Mouse (Mus musculus) CH12.LX (cell line): Measurements from ENCODE around the gene Mvd. TPM values are rescaled to one million over a fixed set of nuclear protein-coding genes. Genes with fewer than 3 reads are reported as not detected.

Source experiments
- DNase-seq: peaks from one replicate; pipeline ENCODE4 v3.0.0-alpha.2; 2013; ENCODE audit errors: extremely low read depth
- H3K27ac ChIP-seq: 2 replicates; pipeline ENCODE4 v1.5.1; 2012; ENCODE audit warnings: low read depth, mild to moderate bottlenecking, control low read depth, moderate library complexity; ENCODE audit not compliant: insufficient read depth
- H3K27me3 ChIP-seq: replicated peaks from 2 replicates; pipeline ENCODE3; 2012; ENCODE audit warnings: inconsistent platforms
- H3K36me3 ChIP-seq, 2 experiments: replicated peaks in 1 of 2; 2 replicates each; pipeline versions ENCODE3 to v1.6.1; 2012; ENCODE audit warnings: inconsistent platforms in 1 of 2, low read length in 1 of 2, mild to moderate bottlenecking in 1 of 2, mixed read lengths in 1 of 2, moderate library complexity in 1 of 2; ENCODE audit not compliant: control insufficient read depth in 1 of 2, insufficient read depth in 1 of 2
- H3K4me1 ChIP-seq, 2 experiments: 2 replicates each; pipeline ENCODE4 v1.6.1; 2012; ENCODE audit warnings: inconsistent platforms in 1 of 2, moderate library complexity in 1 of 2; ENCODE audit not compliant: insufficient read depth in 2 of 2, control insufficient read depth in 1 of 2
- H3K4me2 ChIP-seq: 2 replicates; pipeline ENCODE4 v1.6.1; 2012; ENCODE audit warnings: low read depth, mild to moderate bottlenecking, control low read depth; ENCODE audit not compliant: poor library complexity, insufficient read depth, severe bottlenecking
- H3K4me3 ChIP-seq, 3 experiments: fragments of 150-350 bp in 1 of 3; sonication (generic) in 1 of 3; replicated peaks in 1 of 3; 2 replicates each; pipeline versions ENCODE3 to v1.5.1; 2011 to 2012; ENCODE audit warnings: low read depth in 2 of 3, low read length in 2 of 3, mild to moderate bottlenecking in 2 of 3, moderate library complexity in 2 of 3, control low read depth in 1 of 3, improper control_type of control experiment in 1 of 3, inconsistent platforms in 1 of 3, mixed read lengths in 1 of 3; ENCODE audit not compliant: poor library complexity in 1 of 3
- H3K79me2 ChIP-seq: replicated peaks from 2 replicates; pipeline ENCODE4 v1.6.1; 2012; ENCODE audit warnings: mild to moderate bottlenecking, moderate library complexity; ENCODE audit not compliant: control insufficient read depth, poor library complexity, insufficient read depth, severe bottlenecking; ENCODE audit errors: extremely low read depth
- H3K9ac ChIP-seq: 2 replicates; pipeline ENCODE4 v1.6.1; 2012; ENCODE audit warnings: low read depth, mild to moderate bottlenecking, control low read depth, moderate library complexity; ENCODE audit not compliant: insufficient read depth
- H3K9me3 ChIP-seq: replicated peaks from 2 replicates; pipeline ENCODE3; 2012; ENCODE audit warnings: low read length, inconsistent platforms, mixed read lengths
- BHLHE40 ChIP-seq: IDR thresholded peaks from 2 replicates; pipeline ENCODE4 v1.6.1; 2011; ENCODE audit warnings: mild to moderate bottlenecking, low read depth, low read length, improper control_type of control experiment
- CHD1 ChIP-seq: IDR thresholded peaks from 2 replicates; pipeline ENCODE4 v1.6.1; 2012; ENCODE audit warnings: low read depth, low read length, improper control_type of control experiment, inconsistent platforms
- CTCF ChIP-seq, 2 experiments: IDR thresholded peaks in 1 of 2; conservative IDR thresholded peaks in 1 of 2; 2 replicates each; pipeline ENCODE4 v1.5.1; 2011 to 2012; ENCODE audit warnings: low read depth in 2 of 2, low read length in 2 of 2, improper control_type of control experiment in 1 of 2, inconsistent platforms in 1 of 2, mild to moderate bottlenecking in 1 of 2, moderate library complexity in 1 of 2
- E2F4 ChIP-seq: IDR thresholded peaks from 2 replicates; pipeline ENCODE4 v1.6.1; 2011; ENCODE audit warnings: low read depth, low read length, improper control_type of control experiment; ENCODE audit not compliant: insufficient replicate concordance
- ELF1 ChIP-seq: IDR thresholded peaks from 2 replicates; pipeline ENCODE4 v1.6.1; 2014; ENCODE audit warnings: low read depth, mild to moderate bottlenecking, inconsistent platforms, low read length, improper control_type of control experiment
- IRF4 ChIP-seq: IDR thresholded peaks from 2 replicates; pipeline ENCODE4 v1.6.1; 2014; ENCODE audit warnings: low read depth, mild to moderate bottlenecking, inconsistent platforms, low read length, improper control_type of control experiment
- KAT2A ChIP-seq: IDR thresholded peaks from 2 replicates; pipeline ENCODE4 v1.6.1; 2012; ENCODE audit warnings: low read length, improper control_type of control experiment, inconsistent platforms; ENCODE audit not compliant: insufficient replicate concordance
- MEF2A ChIP-seq: IDR thresholded peaks from 2 replicates; pipeline ENCODE4 v1.6.1; 2014; ENCODE audit warnings: low read depth, mild to moderate bottlenecking, inconsistent platforms, low read length, improper control_type of control experiment, borderline replicate concordance
- MYC ChIP-seq: IDR thresholded peaks from 2 replicates; pipeline ENCODE4 v1.6.1; 2011; ENCODE audit warnings: low read depth, mild to moderate bottlenecking, improper control_type of control experiment, low read length
- NELFE ChIP-seq: IDR thresholded peaks from 2 replicates; pipeline ENCODE4 v1.6.1; 2011; ENCODE audit warnings: low read depth, low read length, improper control_type of control experiment
- NRF1 ChIP-seq: IDR thresholded peaks from 2 replicates; pipeline ENCODE4 v1.6.1; 2014; ENCODE audit warnings: low read depth, mild to moderate bottlenecking, inconsistent platforms, low read length, improper control_type of control experiment, moderate library complexity
- PAX5 ChIP-seq: IDR thresholded peaks from 2 replicates; pipeline ENCODE4 v1.6.1; 2012; ENCODE audit warnings: low read length, inconsistent platforms, mixed read lengths
- POLR2A ChIP-seq: IDR thresholded peaks from 2 replicates; pipeline ENCODE4 v1.6.1; 2011; ENCODE audit warnings: low read depth, mild to moderate bottlenecking, improper control_type of control experiment, low read length
- POLR2AphosphoS2 ChIP-seq: IDR thresholded peaks from 2 replicates; pipeline ENCODE4 v1.6.1; 2011; ENCODE audit warnings: low read depth, low read length, improper control_type of control experiment
- RAD21 ChIP-seq: IDR thresholded peaks from 2 replicates; pipeline ENCODE4 v1.6.1; 2011; ENCODE audit warnings: low read depth, mild to moderate bottlenecking, low read length, improper control_type of control experiment, moderate library complexity
- RCOR1 ChIP-seq: conservative IDR thresholded peaks from 2 replicates; pipeline ENCODE4 v1.6.1; 2012; ENCODE audit warnings: low read depth, mild to moderate bottlenecking, inconsistent platforms, low read length, improper control_type of control experiment
- SMC3 ChIP-seq: IDR thresholded peaks from 2 replicates; pipeline ENCODE4 v1.6.1; 2011; ENCODE audit warnings: low read depth, low read length, improper control_type of control experiment
- TCF12 ChIP-seq: IDR thresholded peaks from 2 replicates; pipeline ENCODE4 v1.6.1; 2014; ENCODE audit warnings: low read depth, mild to moderate bottlenecking, inconsistent platforms, low read length, improper control_type of control experiment
- USF1 ChIP-seq: IDR thresholded peaks from 2 replicates; pipeline ENCODE4 v1.6.1; 2014; ENCODE audit warnings: low read depth, mild to moderate bottlenecking, inconsistent platforms, low read length, improper control_type of control experiment
- ZC3H11A ChIP-seq: IDR thresholded peaks from 2 replicates; pipeline ENCODE4 v1.6.1; 2012; ENCODE audit warnings: low read depth, mild to moderate bottlenecking, inconsistent platforms, low read length, improper control_type of control experiment
- ZKSCAN1 ChIP-seq: IDR thresholded peaks from 2 replicates; pipeline ENCODE4 v1.6.1; 2012; ENCODE audit warnings: low read depth, inconsistent platforms, low read length, improper control_type of control experiment, borderline replicate concordance
- dilution Hi-C: fragments of 300-500 bp; cut with MboI; formaldehyde crosslinking; loops from 2 replicates; pipeline ENCODE4 v1.14.3; 2020; ENCODE audit warnings: low sequenced_read_pairs; ENCODE audit not compliant: extremely low pct_unique_long_range_greater_than_20kb, extremely low pct_ligation_motif_present
- in situ Hi-C: fragments of 300-500 bp; cut with MboI; formaldehyde crosslinking; loops from 3 replicates; pipeline ENCODE4 v1.14.3; 2019; ENCODE audit warnings: low sequenced_read_pairs, low pct_ligation_motif_present, low pct_unique_long_range_greater_than_20kb, mixed read lengths
- polyA plus RNA-seq: library from polyadenylated mRNA; unstranded; fragments of >175 nt; gene quantifications from 2 replicates; pipeline ENCODE4 v1.2.1, GENCODE M21; 2012; ENCODE audit warnings: low read depth; ENCODE audit not compliant: insufficient read length
- total RNA-seq, 2 experiments: library from RNA; depleted of rRNA; stranded (reverse); fragments of 300-350 nt in 1 of 2; fragments of >200 nt in 1 of 2; gene quantifications; 2 replicates each; pipeline ENCODE4 v1.2.3; 2012 to 2014

The Mvd gene
- total and polyA plus RNA-seq, 3 experiments = 47.3 to 80.3 (median 54.0) TPM

- Histone ChIP-seq H3K4me3 (peak overlapping the region in 1 of 3 experiments; percentile 12), H3K27me3 (no peaks in the 10 kb centered on the region), H3K27ac (peak overlapping the region; percentile 44; the same call in 1 of the 2 replicates), H3K4me2 (no peak overlapping the region), H3K4me1 (peaks cover 15 to 37% of the 10 kb centered on the region in 2 experiments), H3K79me2 (peaks cover 17% of the 10 kb centered on the region), H3K9ac (no peak overlapping the region), H3K9me3 (no peaks in the 10 kb centered on the region), H3K36me3 (peaks cover 17 to 67% of the 10 kb centered on the region in 2 experiments)
- in situ Hi-C loops (no loop called here), dilution Hi-C loops (no loop called here)
- DNase-seq = peak; percentile 60
- TF ChIP-seq ZC3H11A (no peak), USF1 (peak; percentile 25; the same call in 1 of the 2 replicates), POLR2AphosphoS2 (no peak), SMC3 (no peak), MYC (peak; percentile 14; the same call in 1 of the 2 replicates), RAD21 (no peak)
These were observed 30.7 kb upstream of the Mvd start for GRCm38 (mm10) chr8:122473911-122474421.

GRCm38 (mm10) chr8:122470691-122471090, 27.5 kb upstream of the Mvd start:
- Histone ChIP-seq H3K79me2 (peaks cover 7% of the 10 kb centered on the region; the same call in 1 of the 2 replicates), H3K27ac (no peak overlapping the region), H3K9me3 (no peaks in the 10 kb centered on the region), H3K4me3 (no peak overlapping the region), H3K27me3 (no peaks in the 10 kb centered on the region), H3K36me3 (peaks cover 23 to 76% of the 10 kb centered on the region in 2 experiments), H3K9ac (no peak overlapping the region), H3K4me1 (peaks cover 10 to 24% of the 10 kb centered on the region in 2 experiments), H3K4me2 (no peak overlapping the region)
- DNase-seq = no peak
- no peak for TF ChIP-seq NELFE
- TF ChIP-seq CTCF (conservative IDR thresholded peaks at IDR 0.05 in 1 of 2, IDR thresholded peaks at IDR 0.05 in 1 of 2; ENCODE audit: low read depth in 2 of 2, low read length in 2 of 2) = no peak
- TF ChIP-seq KAT2A = no peak
- no peak for TF ChIP-seq CHD1
- no peak for TF ChIP-seq NRF1
- TF ChIP-seq USF1 = no peak
- TF ChIP-seq ZC3H11A = no peak
- TF ChIP-seq SMC3 = no peak
- no peak for TF ChIP-seq E2F4
- no peak for TF ChIP-seq ZKSCAN1
- no peak for TF ChIP-seq POLR2A
- TF ChIP-seq ELF1 = no peak
- no peak for TF ChIP-seq TCF12
- no peak for TF ChIP-seq RCOR1
- TF ChIP-seq BHLHE40 = no peak
- no peak for TF ChIP-seq PAX5
- TF ChIP-seq MEF2A = no peak
- no peak for TF ChIP-seq IRF4
- in situ Hi-C loops = no loop called here
- dilution Hi-C loops = no loop called here
